Mouse (Mus musculus): ENCODE measurements around the gene Snapc4.

Snapc4 gene

GRCm38 (mm10) chr2:26313394-26313793 is 67.1 kb downstream of the Snapc4 start:
- no peak for DNase-seq (ENCODE audit: low spot score)

GRCm38 (mm10) chr2:26312812-26313211 is 67.6 kb downstream of the Snapc4 start:
- DNase-seq (ENCODE audit: low spot score): no peak
